Mouse (Mus musculus) MEL (cell line): ENCODE data around the gene Inpp5d. TPM values are rescaled to one million over a fixed set of nuclear protein-coding genes. Genes with fewer than 3 reads are reported as not detected.

Experiments used
- DNase-seq: peaks from one replicate; pipeline ENCODE4 v3.0.0; 2011; ENCODE audit warnings: low read depth, low spot score
- H3K27ac ChIP-seq: 2 replicates; pipeline ENCODE4 v1.5.1; 2012; ENCODE audit warnings: low read depth, mild to moderate bottlenecking, control low read depth, low read length, moderate library complexity; ENCODE audit not compliant: control insufficient read depth
- H3K27me3 ChIP-seq, 2 experiments: fragments of 150-350 bp in 1 of 2; sonication (generic) in 1 of 2; 2 replicates each; pipeline ENCODE4 v1.6.1; 2012; ENCODE audit warnings: low read length in 2 of 2, mild to moderate bottlenecking in 2 of 2, improper control_type of control experiment in 1 of 2, moderate library complexity in 1 of 2; ENCODE audit not compliant: insufficient read depth in 2 of 2, control insufficient read depth in 1 of 2
- H3K36me3 ChIP-seq, 2 experiments: 2 replicates each; pipeline ENCODE4 v1.6.1; 2012 to 2014; ENCODE audit warnings: low read length in 2 of 2, improper control_type of control experiment in 1 of 2, inconsistent platforms in 1 of 2, mild to moderate bottlenecking in 1 of 2; ENCODE audit not compliant: insufficient read depth in 2 of 2, control insufficient read depth in 1 of 2
- H3K4me1 ChIP-seq, 2 experiments: fragments of 150-350 bp in 1 of 2; sonication (generic) in 1 of 2; 2 replicates each; pipeline ENCODE4 v1.6.1; 2012; ENCODE audit warnings: low read length in 2 of 2, improper control_type of control experiment in 1 of 2, mild to moderate bottlenecking in 1 of 2; ENCODE audit not compliant: insufficient read depth in 2 of 2, control insufficient read depth in 1 of 2
- H3K4me3 ChIP-seq, 2 experiments: fragments of 150-350 bp in 1 of 2; sonication (generic) in 1 of 2; 2 replicates each; pipeline ENCODE4 v1.5.1; 2012; ENCODE audit warnings: low read depth in 2 of 2, low read length in 2 of 2, mild to moderate bottlenecking in 2 of 2, moderate library complexity in 2 of 2, control low read depth in 1 of 2, improper control_type of control experiment in 1 of 2; ENCODE audit not compliant: control insufficient read depth in 1 of 2, insufficient read depth in 1 of 2
- H3K79me2 ChIP-seq: 2 replicates; pipeline ENCODE4 v1.6.1; 2012; ENCODE audit warnings: mild to moderate bottlenecking, low read length, moderate library complexity; ENCODE audit not compliant: control insufficient read depth, poor library complexity, insufficient read depth
- H3K9ac ChIP-seq: 2 replicates; pipeline ENCODE4 v1.6.1; 2012; ENCODE audit warnings: low read depth, mild to moderate bottlenecking, control low read depth, low read length, moderate library complexity; ENCODE audit not compliant: control insufficient read depth, poor library complexity, severe bottlenecking
- H3K9me3 ChIP-seq: fragments of 150-350 bp; sonication (generic); replicated peaks from 2 replicates; pipeline ENCODE4 v1.6.1; 2012; ENCODE audit warnings: mild to moderate bottlenecking, low read length, improper control_type of control experiment, moderate library complexity; ENCODE audit not compliant: insufficient read depth
- BHLHE40 ChIP-seq: IDR thresholded peaks from 2 replicates; pipeline ENCODE4 v1.6.1; 2012; ENCODE audit warnings: low read depth, mild to moderate bottlenecking, inconsistent platforms, low read length, improper control_type of control experiment, borderline replicate concordance
- CHD1 ChIP-seq: IDR thresholded peaks from 2 replicates; pipeline ENCODE4 v1.6.1; 2012; ENCODE audit warnings: low read depth, mild to moderate bottlenecking, inconsistent platforms, low read length, improper control_type of control experiment
- CHD2 ChIP-seq: IDR thresholded peaks from 2 replicates; pipeline ENCODE4 v1.6.1; 2011; ENCODE audit warnings: low read length, improper control_type of control experiment
- E2F4 ChIP-seq: IDR thresholded peaks from 2 replicates; pipeline ENCODE4 v1.6.1; 2011; ENCODE audit warnings: low read depth, low read length, improper control_type of control experiment, borderline replicate concordance
- EP300 ChIP-seq, 2 experiments: IDR thresholded peaks; 2 replicates each; pipeline ENCODE4 v1.6.1; 2011; ENCODE audit warnings: improper control_type of control experiment in 2 of 2, low read length in 2 of 2, low read depth in 1 of 2, mild to moderate bottlenecking in 1 of 2
- HCFC1 ChIP-seq: IDR thresholded peaks from 2 replicates; pipeline ENCODE4 v1.6.1; 2012; ENCODE audit warnings: low read depth, mild to moderate bottlenecking, inconsistent platforms, low read length, improper control_type of control experiment, moderate library complexity
- JUND ChIP-seq: IDR thresholded peaks from 2 replicates; pipeline ENCODE4 v1.6.1; 2011; ENCODE audit warnings: low read depth, mild to moderate bottlenecking, improper control_type of control experiment, low read length
- MAFK ChIP-seq: IDR thresholded peaks from 2 replicates; pipeline ENCODE4 v1.6.1; 2011; ENCODE audit warnings: low read depth, mild to moderate bottlenecking, low read length, improper control_type of control experiment, borderline replicate concordance
- MAX ChIP-seq: IDR thresholded peaks from 2 replicates; pipeline ENCODE4 v1.6.1; 2011; ENCODE audit warnings: low read length, improper control_type of control experiment
- MAZ ChIP-seq: IDR thresholded peaks from 2 replicates; pipeline ENCODE4 v1.6.1; 2012; ENCODE audit warnings: low read depth, mild to moderate bottlenecking, inconsistent platforms, low read length, improper control_type of control experiment
- MEF2A ChIP-seq: IDR thresholded peaks from 2 replicates; pipeline ENCODE4 v1.6.1; 2014; ENCODE audit warnings: low read depth, mild to moderate bottlenecking, inconsistent platforms, low read length, improper control_type of control experiment; ENCODE audit not compliant: poor library complexity, insufficient replicate concordance, severe bottlenecking; ENCODE audit errors: extremely low read depth
- MXI1 ChIP-seq: IDR thresholded peaks from 2 replicates; pipeline ENCODE4 v1.6.1; 2011; ENCODE audit warnings: mild to moderate bottlenecking, low read depth, low read length, improper control_type of control experiment
- MYC ChIP-seq: IDR thresholded peaks from 2 replicates; pipeline ENCODE4 v1.6.1; 2011; ENCODE audit warnings: low read depth, mild to moderate bottlenecking, low read length, improper control_type of control experiment, moderate library complexity
- NELFE ChIP-seq: IDR thresholded peaks from 2 replicates; pipeline ENCODE4 v1.6.1; 2011; ENCODE audit warnings: low read depth, low read length, improper control_type of control experiment
- POLR2A ChIP-seq, 2 experiments: IDR thresholded peaks; 2 replicates each; pipeline ENCODE4 v1.6.1; 2011 to 2012; ENCODE audit warnings: low read length in 2 of 2, mild to moderate bottlenecking in 2 of 2, control low read depth in 1 of 2, improper control_type of control experiment in 1 of 2, low read depth in 1 of 2, moderate library complexity in 1 of 2; ENCODE audit not compliant: control insufficient read depth in 1 of 2, insufficient read depth in 1 of 2, poor library complexity in 1 of 2
- RAD21 ChIP-seq: IDR thresholded peaks from 2 replicates; pipeline ENCODE4 v1.6.1; 2011; ENCODE audit warnings: mild to moderate bottlenecking, low read depth, low read length, improper control_type of control experiment
- RCOR1 ChIP-seq: IDR thresholded peaks from 2 replicates; pipeline ENCODE4 v1.6.1; 2012; ENCODE audit warnings: low read depth, mild to moderate bottlenecking, inconsistent platforms, low read length, improper control_type of control experiment
- SIN3A ChIP-seq: IDR thresholded peaks from 2 replicates; pipeline ENCODE4 v1.6.1; 2012; ENCODE audit warnings: low read length, improper control_type of control experiment, inconsistent platforms
- SMC3 ChIP-seq: IDR thresholded peaks from 2 replicates; pipeline ENCODE4 v1.6.1; 2011; ENCODE audit warnings: low read depth, low read length, improper control_type of control experiment
- TAL1 ChIP-seq: IDR thresholded peaks from 2 replicates; pipeline ENCODE4 v1.6.1; 2012; ENCODE audit warnings: mild to moderate bottlenecking, inconsistent platforms, low read length, moderate library complexity, mixed read lengths
- TBP ChIP-seq: IDR thresholded peaks from 2 replicates; pipeline ENCODE4 v1.8.0; 2011; ENCODE audit warnings: low read depth, low read length, improper control_type of control experiment
- TCF12 ChIP-seq: IDR thresholded peaks from 2 replicates; pipeline ENCODE4 v1.6.1; 2014; ENCODE audit warnings: low read depth, mild to moderate bottlenecking, inconsistent platforms, low read length, improper control_type of control experiment, moderate library complexity
- UBTF ChIP-seq: IDR thresholded peaks from 2 replicates; pipeline ENCODE4 v1.6.1; 2012; ENCODE audit warnings: low read depth, mild to moderate bottlenecking, inconsistent platforms, low read length, improper control_type of control experiment, moderate library complexity, borderline replicate concordance; ENCODE audit not compliant: insufficient read depth
- USF2 ChIP-seq, 2 experiments: IDR thresholded peaks; 2 replicates each; pipeline ENCODE4 v1.6.1; 2011 to 2012; ENCODE audit warnings: improper control_type of control experiment in 2 of 2, low read length in 2 of 2, borderline replicate concordance in 1 of 2, inconsistent platforms in 1 of 2, low read depth in 1 of 2, mild to moderate bottlenecking in 1 of 2; ENCODE audit not compliant: insufficient read depth in 1 of 2
- ZC3H11A ChIP-seq: IDR thresholded peaks from 2 replicates; pipeline ENCODE4 v1.6.1; 2012; ENCODE audit warnings: low read depth, mild to moderate bottlenecking, inconsistent platforms, low read length, improper control_type of control experiment
- ZMIZ1 ChIP-seq: IDR thresholded peaks from 2 replicates; pipeline ENCODE4 v1.6.1; 2012; ENCODE audit warnings: low read depth, mild to moderate bottlenecking, inconsistent platforms, low read length, improper control_type of control experiment, moderate library complexity
- ZNF384 ChIP-seq: IDR thresholded peaks from 2 replicates; pipeline ENCODE4 v1.6.1; 2012; ENCODE audit warnings: low read depth, mild to moderate bottlenecking, inconsistent platforms, low read length, improper control_type of control experiment
- polyA plus RNA-seq, 2 experiments: library from polyadenylated mRNA; stranded (reverse) in 1 of 2; unstranded in 1 of 2; fragments of >175 nt in 1 of 2; fragments of >200 nt in 1 of 2; gene quantifications; 2 replicates each; pipeline versions ENCODE4 v1.2.1 to v1.2.4; 2012; ENCODE audit warnings: low replicate concordance in 2 of 2, low read depth in 1 of 2; ENCODE audit not compliant: insufficient read length in 2 of 2, insufficient read depth in 1 of 2, missing spikeins in 1 of 2
- total RNA-seq: library from RNA; depleted of rRNA; stranded (reverse); fragments of 300-350 nt; gene quantifications from 2 replicates; pipeline ENCODE4 v1.2.3, GENCODE M21; 2012

Inpp5d gene
- total and polyA plus RNA-seq, 3 experiments, result 69.4 to 71.3 TPM; not detected in 1

- Histone ChIP-seq H3K27ac (peak overlapping the region; percentile 97), H3K9me3 (no peaks in the 10 kb centered on the region), H3K27me3 (no peaks in the 10 kb centered on the region)
- TF ChIP-seq UBTF, result no peak
- 0 out of 2 replicates have a peak, but pooled peaks have one; percentile 14 for TF ChIP-seq MYC
- 0 out of 2 replicates have a peak, but pooled peaks have one; percentile 15 for TF ChIP-seq SIN3A
- TF ChIP-seq TCF12, result no peak
- no peak for TF ChIP-seq MAFK
- TF ChIP-seq, all 39 proteins: peak for 2
- peak overlapping the region; percentile 92 for H3K9ac ChIP-seq
- DNase-seq, result no peak
- peak overlapping the region; percentile 81 to 85 for H3K4me3 ChIP-seq
- peaks cover 24 to 48% of the 10 kb centered on the region in 2 experiments for H3K4me1 ChIP-seq
- H3K79me2 ChIP-seq, result peaks cover 47% of the 10 kb centered on the region
- H3K36me3 ChIP-seq, result peaks cover 0 to 38% of the 10 kb centered on the region in 2 experiments; a peak in 3 of 4 replicates
Observed at GRCm38 (mm10) chr1:87620693-87621092, 581 bp downstream of the Inpp5d start.

- Histone ChIP-seq H3K9ac (peak overlapping the region; percentile 92), H3K9me3 (no peaks in the 10 kb centered on the region)
- no peak for TF ChIP-seq UBTF
- TF ChIP-seq TBP, result no peak
- TF ChIP-seq RAD21, result no peak
- peak; percentile 20; the same call in 1 of the 2 replicates for TF ChIP-seq MAZ
- TF ChIP-seq EP300 (IDR thresholded peaks at IDR 0.05; ENCODE audit: low read depth in 1 of 2, low read length in 2 of 2), result peak; percentile 11 to 44; a peak in 3 of 4 replicates
- peak; percentile 70; the same call in 1 of the 2 replicates for TF ChIP-seq CHD1
- no peak for TF ChIP-seq RCOR1
- TF ChIP-seq POLR2A (IDR thresholded peaks at IDR 0.05; ENCODE audit: control insufficient read depth in 1 of 2, insufficient read depth in 1 of 2, low read depth in 1 of 2, low read length in 2 of 2, poor library complexity in 1 of 2), result no peak
- TF ChIP-seq BHLHE40, result no peak
- TF ChIP-seq TAL1, result no peak; the same call in 1 of the 2 replicates
- no peak for TF ChIP-seq ZC3H11A
- TF ChIP-seq USF2 (IDR thresholded peaks at IDR 0.05; ENCODE audit: borderline replicate concordance in 1 of 2, insufficient read depth in 1 of 2, low read depth in 1 of 2, low read length in 2 of 2), result no peak
- TF ChIP-seq ZNF384, result no peak
- no peak for TF ChIP-seq E2F4
- no peak for TF ChIP-seq JUND
- no peak for TF ChIP-seq CHD2
- 0 out of 2 replicates have a peak, but pooled peaks have one; percentile 40 for TF ChIP-seq MAX
- TF ChIP-seq NELFE, result peak; percentile 20; the same call in 1 of the 2 replicates
- TF ChIP-seq MXI1, result peak; percentile 57; the same call in 1 of the 2 replicates
- TF ChIP-seq SIN3A, result no peak; the same call in 1 of the 2 replicates
- 0 out of 2 replicates have a peak, but pooled peaks have one; percentile 6 for TF ChIP-seq TCF12
- no peak for TF ChIP-seq ZMIZ1
- 0 out of 2 replicates have a peak, but pooled peaks have one; percentile 17 for TF ChIP-seq HCFC1
- TF ChIP-seq SMC3, result no peak
- no peak for TF ChIP-seq MYC
- TF ChIP-seq MEF2A, result no peak
- TF ChIP-seq, all 39 proteins: peak for 8
- Histone ChIP-seq H3K27ac (peak overlapping the region; percentile 97), H3K4me3 (peak overlapping the region; percentile 81 to 85), H3K79me2 (peaks cover 50% of the 10 kb centered on the region), H3K4me1 (peaks cover 29 to 51% of the 10 kb centered on the region in 2 experiments), H3K27me3 (no peaks in the 10 kb centered on the region), H3K36me3 (peaks cover 0 to 44% of the 10 kb centered on the region in 2 experiments; a peak in 3 of 4 replicates)
- peak; percentile 67 for DNase-seq
Observed at GRCm38 (mm10) chr1:87621146-87621857, 1.2 kb downstream of the Inpp5d start.
